ENCODE assay signal across 13 mouse cellular contexts in the genomic region with DNA sequence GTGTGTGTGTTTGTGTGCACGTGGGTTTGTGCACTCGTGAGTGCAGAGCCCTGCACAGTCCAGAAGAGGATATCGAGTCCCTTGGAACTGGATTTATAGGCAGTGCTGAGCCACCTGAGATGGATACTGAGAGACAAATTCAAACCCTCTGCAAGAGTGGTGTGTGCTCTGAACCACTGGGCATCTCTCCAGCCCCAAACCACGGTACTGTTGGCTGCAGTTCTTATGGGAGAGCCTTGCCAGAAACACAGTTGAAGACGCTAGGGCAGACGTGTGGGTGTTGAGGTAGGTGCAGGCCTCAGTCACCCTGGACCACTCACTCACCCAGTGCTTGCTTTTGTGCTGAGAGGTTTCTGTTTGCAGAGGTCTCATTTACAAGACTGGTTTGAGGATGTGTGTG. TPM values are rescaled to one million over a fixed set of nuclear protein-coding genes. Genes with fewer than 3 reads are reported as not detected.
A peak's percentile ranks its signal among the peaks of the same experiment; 100 is the strongest.
DNase-seq lines count a peak whose midpoint lies in the region; ATAC-seq lines count a peak whose summit lies in the region.
"Had no signal": no experiment of that assay in that cellular context is flagged by ENCODE, and none has a peak within 500 bp of the region (broad histone marks: within the 10 kb centered on the region; RNA-seq: fewer than 3 reads in every experiment).

No protein-coding gene starts in this region.

- H3K4me1 ChIP-seq in heart, embryonic 11.5 days (ENCODE audit: control insufficient read depth, insufficient read depth, low read length), result no peaks in the 10 kb centered on the region
- 0 out of 2 replicates have a peak, but pooled peaks cover 4% of the 10 kb centered on the region for H3K4me1 ChIP-seq in embryonic facial prominence, embryonic 15.5 days
- no peaks in the 10 kb centered on the region for H3K4me1 ChIP-seq in kidney, embryonic 15.5 days
- H3K4me1 ChIP-seq: embryonic facial prominence, embryonic 13.5 days; neural tube, embryonic 12.5 days had no signal

- H3K4me3 ChIP-seq in heart, embryonic 11.5 days (ENCODE audit: low read depth, low read length), result no peak overlapping the region
- no peak overlapping the region for H3K4me3 ChIP-seq in embryonic facial prominence, embryonic 15.5 days (replicated peaks)
- H3K4me3 ChIP-seq in kidney, embryonic 15.5 days (replicated peaks), result no peak overlapping the region
- H3K4me3 ChIP-seq: embryonic facial prominence, embryonic 13.5 days; midbrain, embryonic 10.5 days; neural tube, embryonic 12.5 days had no signal

- H3K9me3 ChIP-seq in heart, embryonic 11.5 days (replicated peaks; ENCODE audit: control insufficient read depth, low read length), result no peaks in the 10 kb centered on the region
- no peaks in the 10 kb centered on the region for H3K9me3 ChIP-seq in embryonic facial prominence, embryonic 15.5 days (replicated peaks)
- H3K9me3 ChIP-seq in kidney, embryonic 15.5 days (replicated peaks), result no peaks in the 10 kb centered on the region
- H3K9me3 ChIP-seq: embryonic facial prominence, embryonic 13.5 days; midbrain, embryonic 10.5 days; neural tube, embryonic 12.5 days had no signal

- ATAC-seq in heart, embryonic 11.5 days (replicated peaks; ENCODE audit: insufficient number of reproducible peaks, low FRiP score, low TSS enrichment), result no peak
- 0 out of 2 replicates have a peak, but pooled peaks have one; percentile 4 for ATAC-seq in embryonic facial prominence, embryonic 15.5 days (ENCODE audit: insufficient number of reproducible peaks, low FRiP score, low TSS enrichment, low read depth)
- ATAC-seq in megakaryocyte progenitor cell, adult 5-6 weeks (replicated peaks; ENCODE audit: poor library complexity), result no peak
- no peak for ATAC-seq in kidney, embryonic 15.5 days (replicated peaks; ENCODE audit: low FRiP score)

- H3K36me3 ChIP-seq in heart, embryonic 11.5 days (ENCODE audit: control insufficient read depth, insufficient read depth, low read length), result no peaks in the 10 kb centered on the region
- H3K36me3 ChIP-seq in embryonic facial prominence, embryonic 15.5 days, result no peaks in the 10 kb centered on the region
- H3K36me3 ChIP-seq in kidney, embryonic 15.5 days, result no peaks in the 10 kb centered on the region
- H3K36me3 ChIP-seq: embryonic facial prominence, embryonic 13.5 days; midbrain, embryonic 10.5 days; neural tube, embryonic 12.5 days had no signal

- no peaks in the 10 kb centered on the region for H3K27me3 ChIP-seq in heart, embryonic 11.5 days (ENCODE audit: control insufficient read depth, insufficient read depth, low read length)
- no peaks in the 10 kb centered on the region for H3K27me3 ChIP-seq in embryonic facial prominence, embryonic 15.5 days
- no peaks in the 10 kb centered on the region for H3K27me3 ChIP-seq in kidney, embryonic 15.5 days
- H3K27me3 ChIP-seq: embryonic facial prominence, embryonic 13.5 days; neural tube, embryonic 12.5 days had no signal

- WGBS in heart, embryonic 11.5 days (ENCODE audit: insufficient replicate concordance), result 69% methylated on average over 6 of the region's 6 CpGs
- WGBS in embryonic facial prominence, embryonic 15.5 days, result 59% methylated on average over 6 of the region's 6 CpGs
- WGBS in kidney, embryonic 15.5 days, result 62% methylated on average over 6 of the region's 6 CpGs

- no peak overlapping the region for H3K27ac ChIP-seq in heart, embryonic 11.5 days (ENCODE audit: low read depth, low read length)
- H3K27ac ChIP-seq in embryonic facial prominence, embryonic 15.5 days (replicated peaks), result no peak overlapping the region
- no peak overlapping the region for H3K27ac ChIP-seq in kidney, embryonic 15.5 days
- H3K27ac ChIP-seq: embryonic facial prominence, embryonic 13.5 days; midbrain, embryonic 10.5 days; neural tube, embryonic 12.5 days had no signal

- DNase-seq in heart, adult 8-10 months (ENCODE audit: low spot score), result peak; percentile 14
- DNase-seq in Muller cell, postnatal 12 days (ENCODE audit: inconsistent ontology term), result peak; percentile 68
- peak; percentile 24 to 38 for DNase-seq in adrenal gland, postnatal 36 days
- DNase-seq: gastrocnemius, postnatal 36 days; kidney, postnatal 4 days; lung, embryonic 14.5 days had no signal

- H3K9ac ChIP-seq in heart, embryonic 11.5 days (ENCODE audit: low read depth, low read length), result no peak overlapping the region
- H3K9ac ChIP-seq in embryonic facial prominence, embryonic 15.5 days, result no peak overlapping the region
- no peak overlapping the region for H3K9ac ChIP-seq in kidney, embryonic 15.5 days
- H3K9ac ChIP-seq: embryonic facial prominence, embryonic 13.5 days; lung, embryonic 14.5 days; neural tube, embryonic 12.5 days had no signal

- H3K4me2 ChIP-seq in heart, embryonic 11.5 days, result no peak overlapping the region
- no peak overlapping the region for H3K4me2 ChIP-seq in embryonic facial prominence, embryonic 15.5 days (replicated peaks)
- H3K4me2 ChIP-seq in kidney, embryonic 15.5 days, result no peak overlapping the region
- H3K4me2 ChIP-seq: embryonic facial prominence, embryonic 13.5 days; lung, embryonic 14.5 days; neural tube, embryonic 12.5 days had no signal

RNA-seq across cellular contexts. Expression of a gene that starts 41.1 kb away (rescaled TPM):
- 10 to 100 TPM; 41.0 to 62.7 (median 51.3) TPM for total RNA-seq in heart, adult 8-10 months (2022)
- polyA plus RNA-seq in heart, embryonic 11.5 days (2014; fragmentation: Nextera tagmentation; extraction: Ambion mirVana), result 37.4 and 42.5 TPM in 2 replicates
- 10 to 100 TPM in 1 of 2 experiments, 1 to 10 TPM in 1; 8.4 to 10.3 TPM for total RNA-seq in adrenal gland, postnatal 36 days (2021)
- 5.2 and 7.0 TPM in 2 replicates for polyA plus RNA-seq in embryonic facial prominence, embryonic 15.5 days (2015; fragmentation: Nextera tagmentation; extraction: Ambion mirVana)
- total RNA-seq in megakaryocyte progenitor cell, adult 5-6 weeks (2015), result 0.78 TPM in 1 of 2 replicates, not detected in the other
- total RNA-seq in megakaryocyte progenitor cell, adult 5-6 weeks (2017), result 0.14 and 0.54 TPM in 2 replicates
- polyA plus RNA-seq in kidney, embryonic 15.5 days (2015; fragmentation: Nextera tagmentation; extraction: Ambion mirVana), result 5.2 and 5.3 TPM in 2 replicates

Comparison
In these comparisons a context has a peak if more than half of its experiments do, and no peak if none do; other contexts are left out.
1. DNase-seq: peak in every context shown above with its lines; median percentile 68 in Muller cell, postnatal 12 days; 31 in adrenal gland, postnatal 36 days; 14 in heart, adult 8-10 months.
2. RNA of a gene that starts 41.1 kb away (total RNA-seq): 41.0 to 62.7 TPM in heart, adult 8-10 months and 8.4 to 10.3 TPM in adrenal gland, postnatal 36 days; 0.14 to 0.78 TPM in megakaryocyte progenitor cell, adult 5-6 weeks; every median in the first group is over 4 times any median in the second.